Mouse (Mus musculus) thymus, postnatal 4 days (tissue): ENCODE results near the gene Polr2b.

Source experiments
- DNase-seq: peaks from one replicate; pipeline ENCODE4 v3.0.0; 2021

Gene Polr2b

DNA sequence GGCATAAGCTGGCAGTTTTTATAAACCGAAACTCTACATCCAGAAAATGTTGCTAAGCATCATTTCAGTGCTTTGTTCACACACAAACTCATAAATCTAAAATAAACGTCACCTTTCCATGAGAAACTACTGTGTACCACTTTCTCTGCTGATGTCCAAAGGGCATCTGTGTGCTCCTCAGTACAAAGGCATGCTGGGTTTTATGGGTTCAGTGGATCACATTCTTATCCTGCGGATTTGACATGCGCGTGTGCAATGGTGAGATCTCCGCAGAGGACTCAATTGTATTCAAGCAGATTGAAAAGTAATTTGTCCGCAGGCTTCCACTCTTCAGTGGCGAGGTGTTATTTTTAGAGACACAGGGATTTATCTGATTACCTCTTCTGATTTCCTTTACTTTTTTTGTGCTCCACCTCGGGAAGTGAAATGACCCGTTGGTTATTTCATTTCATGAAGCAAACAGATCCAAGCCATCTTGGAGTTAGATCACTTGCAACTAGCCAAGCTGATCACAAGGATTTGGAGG lies 83.2 kb downstream of the Polr2b start:
- DNase-seq: no peak

GRCm38 (mm10) chr5:77393990-77394618 lies 84.2 kb downstream of the Polr2b start:
- DNase-seq: no peak

DNA sequence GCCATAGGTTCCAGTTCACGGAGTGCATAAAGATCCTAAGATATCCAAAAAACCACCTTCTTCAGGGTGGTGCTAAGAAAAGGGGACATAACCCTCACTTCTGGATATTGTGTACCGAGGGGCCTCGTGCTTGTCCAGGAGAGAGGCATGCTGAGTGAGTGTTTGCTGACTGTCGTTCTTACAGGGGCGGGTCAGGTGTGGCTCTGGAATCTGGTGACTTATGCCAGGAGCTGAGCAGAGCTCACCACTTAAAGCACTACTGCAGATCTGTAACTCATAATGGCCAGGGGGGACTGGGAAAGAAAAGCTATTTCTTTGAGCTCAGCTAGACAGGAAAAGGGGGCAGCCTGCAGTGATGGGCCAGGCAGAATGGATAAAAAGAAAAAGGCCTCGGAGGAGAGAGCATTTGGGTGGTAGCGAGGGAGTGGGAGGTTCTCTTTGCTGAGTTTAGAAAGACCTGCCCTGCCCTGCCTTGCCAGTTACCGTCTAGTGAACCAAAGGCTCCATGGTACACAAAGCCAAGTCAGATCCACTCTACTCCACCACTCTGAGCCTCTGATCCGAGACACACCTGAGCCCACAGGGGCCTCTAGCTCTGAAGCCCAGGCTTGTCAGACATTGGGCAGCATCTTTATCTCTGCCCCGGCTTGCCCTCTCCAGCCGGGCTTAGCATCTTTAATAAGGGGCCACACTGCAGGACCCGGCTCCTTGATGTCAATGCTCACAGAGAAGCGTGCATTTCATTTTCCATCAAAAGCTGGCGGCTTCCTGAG lies 88.5 kb downstream of the Polr2b start:
- DNase-seq: no peak
